Mouse (Mus musculus) liver, embryonic 13.5 days (tissue): Measurements from ENCODE around the gene Fam196b. TPM values are rescaled to one million over a fixed set of nuclear protein-coding genes. Genes with fewer than 3 reads are reported as not detected.

Experiments
- ATAC-seq: fragments of 200-750 bp; cut with Nextera tagmentation; 2 replicates; pipeline ENCODE4 v1.8.0; 2017; ENCODE audit warnings: low read depth, mild to moderate bottlenecking, moderate number of reproducible peaks, moderate library complexity
- DNase-seq: peaks from one replicate; pipeline ENCODE4 v3.0.0; 2022
- H3K27ac ChIP-seq: fragments of 300-500 bp; sonication (generic); 2 replicates; pipeline ENCODE4 v1.5.1; 2015; ENCODE audit warnings: moderate library complexity, mild to moderate bottlenecking, inconsistent platforms
- H3K27me3 ChIP-seq: fragments of 300-500 bp; sonication (generic); 2 replicates; pipeline ENCODE4 v1.6.1; 2015; ENCODE audit warnings: mild to moderate bottlenecking, inconsistent platforms
- H3K36me3 ChIP-seq: fragments of 300-500 bp; sonication (generic); 2 replicates; pipeline ENCODE4 v1.6.1; 2015; ENCODE audit warnings: mild to moderate bottlenecking, inconsistent platforms
- H3K4me1 ChIP-seq: fragments of 300-500 bp; sonication (generic); replicated peaks from 2 replicates; pipeline ENCODE4 v1.6.1; 2015; ENCODE audit warnings: inconsistent platforms
- H3K4me2 ChIP-seq: fragments of 300-500 bp; sonication (generic); 2 replicates; pipeline ENCODE4 v1.6.1; 2015; ENCODE audit warnings: inconsistent platforms, mild to moderate bottlenecking, moderate library complexity
- H3K4me3 ChIP-seq: fragments of 300-500 bp; sonication (generic); replicated peaks from 2 replicates; pipeline ENCODE4 v1.5.1; 2015; ENCODE audit warnings: mild to moderate bottlenecking, inconsistent platforms
- H3K9ac ChIP-seq: fragments of 300-500 bp; sonication (generic); 2 replicates; pipeline ENCODE4 v1.6.1; 2015; ENCODE audit warnings: mild to moderate bottlenecking, inconsistent platforms
- H3K9me3 ChIP-seq: fragments of 300-500 bp; sonication (generic); replicated peaks from 2 replicates; pipeline ENCODE4 v1.6.1; 2016; ENCODE audit warnings: inconsistent platforms
- WGBS: fragments of 180-500 bp; shearing (Covaris S2); methylation state at CpG from one replicate; pipeline ENCODE4 v1.1.7; 2015; ENCODE audit not compliant: insufficient replicate concordance; 5-methylcytosine and 5-hydroxymethylcytosine counted together
- polyA plus RNA-seq: library from polyadenylated mRNA; unstranded; fragments of >200 nt; fragmentation: Nextera tagmentation; extraction: Ambion mirVana; gene quantifications from 2 replicates; pipeline ENCODE4 v1.2.1, GENCODE M21; 2015

Fam196b gene
- 0.05 and 0.06 TPM in 2 replicates for polyA plus RNA-seq

GRCm38 (mm10) chr11:34314534-34315379 lies at the start of gene Fam196b:
Gene Fam196b, plus strand, starts transcription at chr11:34314822.
- peaks cover 13% of the 10 kb centered on the region for H3K4me1 ChIP-seq
- H3K9ac ChIP-seq: no peak within 1 kb of the TSS
- no peak within 1 kb of the TSS for H3K27ac ChIP-seq
- H3K4me2 ChIP-seq: no peak within 1 kb of the TSS
- H3K36me3 ChIP-seq: no peaks in the 10 kb centered on the region
- no peak within 1 kb of the TSS for H3K4me3 ChIP-seq
- no peaks in the 10 kb centered on the region for H3K9me3 ChIP-seq
- no peaks in the 10 kb centered on the region for H3K27me3 ChIP-seq
- ATAC-seq (no peak), DNase-seq (no peak)
- 28% methylated on average over 13 of the region's 13 CpGs for WGBS

- Histone ChIP-seq H3K4me2 (no peak overlapping the region), H3K4me1 (no peaks in the 10 kb centered on the region), H3K36me3 (no peaks in the 10 kb centered on the region), H3K9ac (no peak overlapping the region), H3K9me3 (no peaks in the 10 kb centered on the region), H3K27me3 (no peaks in the 10 kb centered on the region), H3K27ac (no peak overlapping the region), H3K4me3 (no peak overlapping the region)
- no peak for ATAC-seq
- 76% methylated on average over 10 of the region's 10 CpGs for WGBS
- no peak for DNase-seq
Observed at GRCm38 (mm10) chr11:34272016-34272415, 42.6 kb upstream of the Fam196b start.

- H3K4me1 ChIP-seq: no peaks in the 10 kb centered on the region
- no peak overlapping the region for H3K4me2 ChIP-seq
- no peak for ATAC-seq
- 41% methylated on average over 2 of the region's 2 CpGs for WGBS
- no peak overlapping the region for H3K4me3 ChIP-seq
- no peaks in the 10 kb centered on the region for H3K27me3 ChIP-seq
- no peaks in the 10 kb centered on the region for H3K9me3 ChIP-seq
- H3K36me3 ChIP-seq: no peaks in the 10 kb centered on the region
- DNase-seq: no peak
- no peak overlapping the region for H3K9ac ChIP-seq
- no peak overlapping the region for H3K27ac ChIP-seq
Observed at GRCm38 (mm10) chr11:34275941-34276340, 38.7 kb upstream of the Fam196b start.

- no peaks in the 10 kb centered on the region for H3K27me3 ChIP-seq
- 74% methylated on average over 14 of the region's 14 CpGs for WGBS
- DNase-seq: no peak
- no peak overlapping the region for H3K4me2 ChIP-seq
- no peak overlapping the region for H3K4me3 ChIP-seq
- no peaks in the 10 kb centered on the region for H3K9me3 ChIP-seq
- H3K9ac ChIP-seq: no peak overlapping the region
- no peaks in the 10 kb centered on the region for H3K36me3 ChIP-seq
- no peak overlapping the region for H3K27ac ChIP-seq
- ATAC-seq: no peak
- no peaks in the 10 kb centered on the region for H3K4me1 ChIP-seq
Observed at GRCm38 (mm10) chr11:34276363-34277046, 38.1 kb upstream of the Fam196b start.

- Histone ChIP-seq H3K36me3 (no peaks in the 10 kb centered on the region), H3K9ac (no peak overlapping the region), H3K4me1 (no peaks in the 10 kb centered on the region), H3K27me3 (no peaks in the 10 kb centered on the region), H3K4me2 (no peak overlapping the region), H3K27ac (no peak overlapping the region), H3K9me3 (no peaks in the 10 kb centered on the region), H3K4me3 (no peak overlapping the region)
- 70% methylated on average over 3 of the region's 3 CpGs for WGBS
- ATAC-seq (no peak), DNase-seq (no peak)
Observed at GRCm38 (mm10) chr11:34277047-34277445, 37.6 kb upstream of the Fam196b start.

GRCm38 (mm10) chr11:34284124-34284808 lies 30.4 kb upstream of the Fam196b start:
- Histone ChIP-seq H3K9ac (no peak overlapping the region), H3K36me3 (no peaks in the 10 kb centered on the region), H3K4me1 (no peaks in the 10 kb centered on the region), H3K4me3 (no peak overlapping the region), H3K27me3 (no peaks in the 10 kb centered on the region), H3K9me3 (no peaks in the 10 kb centered on the region), H3K27ac (no peak overlapping the region), H3K4me2 (no peak overlapping the region)
- DNase-seq: no peak
- ATAC-seq: no peak
- WGBS: 62% methylated on average over 13 of the region's 13 CpGs

- no peak overlapping the region for H3K4me2 ChIP-seq
- H3K9me3 ChIP-seq: no peaks in the 10 kb centered on the region
- H3K4me3 ChIP-seq: no peak overlapping the region
- no peaks in the 10 kb centered on the region for H3K4me1 ChIP-seq
- no peak overlapping the region for H3K27ac ChIP-seq
- no peak overlapping the region for H3K9ac ChIP-seq
- ATAC-seq (no peak), DNase-seq (no peak)
- H3K27me3 ChIP-seq: no peaks in the 10 kb centered on the region
- no peaks in the 10 kb centered on the region for H3K36me3 ChIP-seq
- 41% methylated on average over 4 of the region's 4 CpGs for WGBS
Observed at GRCm38 (mm10) chr11:34290265-34290664, 24.4 kb upstream of the Fam196b start.

GRCm38 (mm10) chr11:34290708-34291107 lies 23.9 kb upstream of the Fam196b start:
- 56% methylated on average over 2 of the region's 2 CpGs for WGBS
- H3K4me3 ChIP-seq: no peak overlapping the region
- no peaks in the 10 kb centered on the region for H3K4me1 ChIP-seq
- no peak overlapping the region for H3K27ac ChIP-seq
- no peak for ATAC-seq
- DNase-seq: no peak
- H3K4me2 ChIP-seq: no peak overlapping the region
- H3K36me3 ChIP-seq: no peaks in the 10 kb centered on the region
- no peaks in the 10 kb centered on the region for H3K27me3 ChIP-seq
- H3K9me3 ChIP-seq: no peaks in the 10 kb centered on the region
- no peak overlapping the region for H3K9ac ChIP-seq

- 53% methylated on average over 3 of the region's 3 CpGs for WGBS
- ATAC-seq (no peak), DNase-seq (no peak)
- Histone ChIP-seq H3K4me2 (no peak overlapping the region), H3K4me3 (no peak overlapping the region), H3K27me3 (no peaks in the 10 kb centered on the region), H3K9me3 (no peaks in the 10 kb centered on the region), H3K27ac (no peak overlapping the region), H3K4me1 (no peaks in the 10 kb centered on the region), H3K9ac (no peak overlapping the region), H3K36me3 (no peaks in the 10 kb centered on the region)
Observed at GRCm38 (mm10) chr11:34291304-34291703, 23.3 kb upstream of the Fam196b start.

- H3K9ac ChIP-seq: no peak overlapping the region
- no peaks in the 10 kb centered on the region for H3K27me3 ChIP-seq
- no peaks in the 10 kb centered on the region for H3K9me3 ChIP-seq
- no peak overlapping the region for H3K4me2 ChIP-seq
- DNase-seq: no peak
- H3K27ac ChIP-seq: no peak overlapping the region
- ATAC-seq: no peak
- H3K36me3 ChIP-seq: no peaks in the 10 kb centered on the region
- peaks cover 14% of the 10 kb centered on the region for H3K4me1 ChIP-seq
- no peak overlapping the region for H3K4me3 ChIP-seq
- WGBS: 73% methylated on average over 5 of the region's 5 CpGs
Observed at GRCm38 (mm10) chr11:34297698-34298378, 16.8 kb upstream of the Fam196b start.

GRCm38 (mm10) chr11:34299550-34299949 lies 15.1 kb upstream of the Fam196b start:
- ATAC-seq: peak; percentile 82
- Histone ChIP-seq H3K9me3 (no peaks in the 10 kb centered on the region), H3K27me3 (no peaks in the 10 kb centered on the region), H3K4me1 (peaks cover 14% of the 10 kb centered on the region), H3K9ac (no peak overlapping the region), H3K36me3 (no peaks in the 10 kb centered on the region), H3K4me3 (no peak overlapping the region), H3K4me2 (no peak overlapping the region), H3K27ac (0 out of 2 replicates have a peak overlapping the region, but pooled peaks have one; percentile 15)
- DNase-seq: peak; percentile 5
- WGBS: 21% methylated on average over 1 of the region's 1 CpGs
